Mouse (Mus musculus) lung, postnatal 0 days (tissue): ENCODE results near the gene Dpy19l3.

Experiments used
- CTCF ChIP-seq: IDR thresholded peaks from 2 replicates; pipeline ENCODE4 v1.5.1; 2016; ENCODE audit warnings: antibody characterized with exemption, mild to moderate bottlenecking
- EP300 ChIP-seq: IDR thresholded peaks from 2 replicates; pipeline ENCODE4 v1.6.1; 2016; ENCODE audit warnings: antibody characterized with exemption, mild to moderate bottlenecking, control low read depth

- TF ChIP-seq EP300 (no peak), CTCF (no peak)
Observed at GRCm38 (mm10) chr7:35761801-35762200, 7.5 kb upstream of the Dpy19l3 start.
